Mouse (Mus musculus): ENCODE measurements around the gene Ehbp1.

Gene Ehbp1

DNA sequence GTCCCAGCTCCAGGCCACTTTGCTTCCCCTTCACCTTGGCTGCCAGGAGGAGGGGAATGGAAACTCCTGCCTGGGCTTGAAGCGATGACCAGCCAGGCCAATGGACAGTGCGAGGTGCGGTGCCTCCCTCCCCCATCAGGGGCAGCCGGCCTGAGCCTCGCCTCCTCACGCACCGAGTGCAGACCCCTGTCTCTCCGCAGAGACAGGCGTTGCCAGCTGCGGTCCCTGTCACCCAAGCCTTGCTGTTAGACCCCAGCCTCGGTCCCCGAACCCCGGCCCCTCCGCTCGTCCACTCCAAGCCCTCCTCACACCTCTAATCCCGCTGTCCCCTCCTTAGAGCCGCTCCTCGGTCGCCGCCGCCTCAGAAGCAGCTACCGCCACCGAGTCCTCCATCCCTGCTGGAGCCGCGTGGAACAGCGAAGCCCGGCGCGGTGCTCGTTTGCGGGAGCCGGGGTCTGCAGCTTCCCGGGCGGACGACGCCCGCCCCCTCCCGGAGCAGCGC lies 55.7 kb downstream of the Ehbp1 start:
- DNase-seq (ENCODE audit: low read depth, low spot score): peak; percentile 72

DNA sequence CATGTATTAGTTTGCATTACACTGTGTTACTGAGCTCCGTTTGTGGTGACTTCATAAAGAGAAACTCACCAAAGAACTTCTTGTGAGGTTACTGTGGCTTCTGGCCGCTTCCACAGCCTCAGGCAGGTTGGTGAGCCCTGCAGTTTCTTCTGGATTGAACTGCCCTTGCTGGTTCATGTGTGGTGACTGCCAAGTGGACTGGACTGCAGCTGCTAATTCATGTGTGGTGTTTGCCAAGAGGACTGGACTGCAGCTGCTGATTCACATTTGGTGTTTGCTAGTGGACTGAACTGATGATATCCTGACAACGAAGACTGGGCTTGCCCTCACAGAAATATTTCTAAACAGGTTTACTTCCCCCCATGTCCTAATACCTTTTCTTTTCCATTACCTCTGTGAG lies 65.4 kb downstream of the Ehbp1 start:
- DNase-seq (ENCODE audit: low read depth, low spot score): no peak

DNA sequence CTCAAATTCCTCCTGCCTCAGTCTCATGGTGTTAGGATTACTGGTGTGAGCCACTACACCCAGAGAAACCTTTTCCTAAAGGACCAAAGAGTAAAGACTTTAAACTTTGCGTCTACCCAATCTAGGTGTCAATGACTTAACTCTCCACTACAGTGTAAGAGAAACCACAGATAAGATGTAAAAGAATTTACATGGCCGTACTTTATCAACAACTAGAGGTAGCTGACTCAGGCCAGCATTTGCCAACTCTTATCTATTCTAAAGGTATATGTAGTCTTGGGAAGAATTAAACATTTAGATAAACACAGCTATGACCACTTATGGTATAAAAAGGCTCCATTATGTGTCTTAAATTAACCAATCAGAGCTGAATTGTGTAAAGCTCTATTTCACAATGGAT lies 67.9 kb downstream of the Ehbp1 start:
- DNase-seq (ENCODE audit: low read depth, low spot score): no peak

DNA sequence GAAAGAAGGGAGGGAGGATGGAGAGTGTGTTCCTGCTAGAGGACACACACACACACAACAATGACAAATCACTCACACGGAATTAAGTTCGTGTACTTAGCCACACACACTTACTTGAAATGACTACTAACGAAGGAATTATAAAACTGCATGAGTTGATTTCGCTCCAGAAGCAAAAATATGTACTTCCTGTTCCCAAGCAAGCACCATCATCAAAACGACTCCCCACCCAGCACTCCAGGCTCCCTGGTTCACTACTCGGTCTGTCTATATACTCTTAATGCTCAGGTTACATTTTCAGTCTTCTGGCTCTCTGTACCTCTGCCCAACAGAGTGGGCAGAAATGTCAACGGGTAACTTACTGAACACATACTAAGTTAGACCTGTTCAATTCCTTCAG lies 68.7 kb downstream of the Ehbp1 start:
- DNase-seq (ENCODE audit: low read depth, low spot score): no peak

DNA sequence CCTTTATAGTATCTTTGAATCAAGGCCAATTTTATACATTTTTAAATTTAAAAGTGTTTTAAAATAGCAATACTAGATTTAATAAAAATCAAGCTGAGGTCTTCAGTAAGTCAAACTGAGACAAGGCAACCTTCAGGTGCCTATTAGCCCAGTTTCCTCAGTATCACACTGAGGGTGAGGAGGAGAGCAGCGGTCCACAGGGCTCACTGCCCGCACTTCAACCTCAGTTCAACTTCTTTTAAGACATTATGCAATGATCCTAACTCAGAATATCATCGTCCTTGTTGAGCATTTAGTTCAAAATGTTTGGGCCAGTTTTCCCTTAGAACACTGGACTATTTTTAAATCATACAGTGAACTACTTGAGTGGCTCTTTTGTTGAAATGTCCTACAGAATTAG lies 70.2 kb downstream of the Ehbp1 start:
- peak; percentile 26 for DNase-seq (ENCODE audit: low read depth, low spot score)

DNA sequence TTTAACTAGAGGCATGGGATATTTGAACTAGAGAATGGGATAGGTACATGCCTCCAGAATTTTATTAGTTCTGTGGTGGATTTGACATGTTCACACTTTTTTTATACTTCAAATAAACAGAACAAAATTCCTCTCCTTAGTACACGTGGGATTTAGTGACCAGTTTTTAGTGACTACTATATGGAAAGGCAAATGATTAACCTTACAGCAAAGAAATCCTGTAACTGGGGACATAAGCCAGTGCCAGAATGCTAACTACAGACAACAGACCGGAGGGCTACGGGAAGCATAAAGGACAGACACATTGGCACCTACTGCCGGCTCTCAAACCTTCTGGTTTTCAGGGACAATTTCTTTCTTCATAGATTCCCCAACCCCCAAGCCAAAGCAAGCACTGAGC lies 72.4 kb downstream of the Ehbp1 start:
- no peak for DNase-seq (ENCODE audit: low read depth, low spot score)

DNA sequence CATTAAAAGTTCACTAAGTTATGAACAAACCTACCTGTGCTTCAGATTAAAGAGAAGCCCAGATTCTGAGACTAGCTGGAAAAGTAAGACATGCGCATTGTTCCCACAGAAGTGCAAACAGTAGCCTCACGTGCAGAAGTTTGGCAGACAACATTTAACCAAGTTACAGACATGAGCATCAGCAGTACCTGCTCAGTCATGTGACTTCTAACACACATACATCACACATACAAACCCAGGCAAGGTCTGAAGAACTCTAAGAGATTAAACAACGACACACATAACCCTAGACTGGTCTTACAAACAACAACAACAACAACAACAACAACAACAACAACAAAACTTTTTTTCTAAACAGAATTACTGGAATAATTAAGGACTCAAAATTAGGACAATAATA lies 72.9 kb downstream of the Ehbp1 start:
- no peak for DNase-seq (ENCODE audit: low read depth, low spot score)

GRCm38 (mm10) chr11:22267014-22267413 lies 75.1 kb downstream of the Ehbp1 start:
- no peak for DNase-seq (ENCODE audit: low read depth, low spot score)

DNA sequence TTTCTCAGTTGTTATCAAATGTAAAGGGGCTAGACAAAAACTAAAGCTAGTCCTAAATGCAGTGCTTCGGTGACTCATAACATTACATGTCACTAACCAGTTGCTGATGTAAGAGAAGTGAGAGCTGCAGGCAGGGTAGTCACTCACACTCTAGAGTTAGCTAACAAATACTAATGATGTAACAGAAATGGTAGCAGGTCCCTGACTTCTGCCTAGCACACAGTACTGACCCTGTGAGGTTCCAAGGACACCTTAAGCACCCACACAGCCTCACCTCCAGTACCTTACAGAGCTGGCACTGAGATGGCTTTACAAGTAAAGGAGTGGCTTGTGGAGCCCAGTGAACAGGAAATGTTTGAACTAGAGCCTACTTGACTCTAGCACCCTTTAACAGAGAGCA lies 86.7 kb downstream of the Ehbp1 start:
- no peak for DNase-seq (ENCODE audit: low read depth, low spot score)

DNA sequence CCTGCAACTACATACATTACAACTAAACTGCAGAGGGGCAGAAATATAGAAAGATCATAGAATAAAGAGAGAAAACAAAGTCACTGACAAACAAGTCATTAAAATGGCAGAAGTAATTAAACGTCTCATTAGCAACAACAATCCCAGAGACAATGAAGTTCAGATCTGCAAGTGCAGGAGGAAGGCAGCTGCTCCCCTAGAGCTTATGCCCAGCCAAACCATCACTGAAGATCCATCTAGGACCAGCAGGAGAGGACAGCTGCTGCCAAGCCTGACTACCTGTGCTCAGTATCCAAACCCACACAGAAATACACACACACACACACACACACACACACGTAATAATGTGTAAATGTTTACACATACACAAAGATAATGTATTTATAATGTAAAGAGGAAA lies 92.7 kb downstream of the Ehbp1 start:
- DNase-seq (ENCODE audit: low read depth, low spot score): no peak

DNA sequence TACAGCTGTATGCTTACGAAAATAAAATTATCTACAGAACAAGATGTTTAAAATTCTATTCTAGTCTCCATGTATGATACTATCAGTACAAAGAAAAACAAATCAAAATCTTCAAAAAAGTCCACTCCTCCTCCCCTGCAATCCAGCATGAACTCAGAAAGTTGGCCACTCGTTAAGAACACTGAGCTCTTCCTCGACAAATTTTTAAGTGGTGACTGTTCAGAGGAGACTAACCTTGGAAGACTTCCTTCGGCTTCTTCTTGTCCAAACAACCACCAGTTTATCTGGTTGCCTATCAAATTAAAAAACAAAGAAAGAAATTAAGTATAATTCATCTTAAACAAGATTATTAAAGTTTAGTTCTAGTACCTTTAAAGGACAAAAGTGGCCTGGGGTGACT lies 94.4 kb downstream of the Ehbp1 start:
- no peak for DNase-seq (ENCODE audit: low read depth, low spot score)

GRCm38 (mm10) chr11:22247069-22247468 lies 95.0 kb downstream of the Ehbp1 start:
- no peak for DNase-seq (ENCODE audit: low read depth, low spot score)

DNA sequence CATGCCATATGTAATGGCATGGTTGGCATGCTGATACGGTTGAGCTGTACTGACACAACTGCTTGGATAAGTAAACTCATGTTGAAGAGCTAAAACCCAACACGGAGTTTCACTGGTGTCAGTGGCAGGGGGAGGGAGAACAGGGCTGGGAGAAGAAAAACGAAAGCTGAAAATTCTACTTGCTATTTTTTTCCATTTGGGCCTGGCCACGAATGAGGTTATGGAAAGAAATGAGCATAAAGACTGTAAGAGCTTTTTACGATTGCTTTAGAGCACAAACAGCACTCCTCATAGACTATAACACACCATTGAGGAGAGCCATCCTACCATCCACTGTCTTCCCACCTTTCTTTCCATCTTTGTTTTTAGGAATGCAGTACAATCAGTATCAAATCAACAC lies 106.5 kb downstream of the Ehbp1 start:
- DNase-seq (ENCODE audit: low read depth, low spot score): no peak

DNA sequence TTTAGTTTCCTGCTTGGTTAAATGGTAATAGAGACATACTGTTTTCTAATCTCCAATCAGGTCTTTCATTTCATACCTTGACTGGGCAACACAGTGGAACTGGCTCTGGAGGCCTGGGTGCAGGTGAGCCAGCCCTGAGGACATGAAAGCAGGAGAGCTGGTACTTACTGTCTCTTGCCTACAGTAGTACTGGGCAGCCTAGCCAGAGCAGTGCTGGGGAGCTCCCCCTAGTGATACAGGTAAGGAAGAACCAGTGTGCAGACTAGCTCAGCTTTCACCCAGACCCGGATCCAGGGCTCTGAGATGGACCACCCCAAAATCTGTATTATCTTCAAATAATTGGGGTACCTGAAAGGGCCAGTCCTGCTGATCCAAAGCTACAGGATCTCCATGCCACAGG lies 107.4 kb downstream of the Ehbp1 start:
- DNase-seq (ENCODE audit: low read depth, low spot score): peak; percentile 48

DNA sequence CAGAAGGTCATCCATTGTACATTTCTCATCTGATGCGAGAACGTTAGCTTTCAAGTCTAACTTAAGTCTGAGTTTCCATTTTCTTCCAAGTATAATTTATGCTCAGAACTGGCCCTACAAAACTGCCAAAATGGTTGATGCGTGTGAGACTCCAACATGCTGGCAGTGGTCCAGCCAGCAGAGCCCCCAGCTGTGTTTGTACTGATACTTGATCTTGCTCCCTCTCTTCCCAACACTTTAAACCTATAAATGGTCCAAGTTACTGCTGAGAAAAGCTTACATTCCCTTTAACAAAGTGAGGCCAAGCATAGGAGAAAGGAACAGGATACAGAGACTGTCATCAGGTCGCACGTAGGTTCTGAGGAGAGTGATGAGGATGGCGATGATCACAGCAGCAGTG lies 111.2 kb downstream of the Ehbp1 start:
- DNase-seq (ENCODE audit: low read depth, low spot score): no peak

DNA sequence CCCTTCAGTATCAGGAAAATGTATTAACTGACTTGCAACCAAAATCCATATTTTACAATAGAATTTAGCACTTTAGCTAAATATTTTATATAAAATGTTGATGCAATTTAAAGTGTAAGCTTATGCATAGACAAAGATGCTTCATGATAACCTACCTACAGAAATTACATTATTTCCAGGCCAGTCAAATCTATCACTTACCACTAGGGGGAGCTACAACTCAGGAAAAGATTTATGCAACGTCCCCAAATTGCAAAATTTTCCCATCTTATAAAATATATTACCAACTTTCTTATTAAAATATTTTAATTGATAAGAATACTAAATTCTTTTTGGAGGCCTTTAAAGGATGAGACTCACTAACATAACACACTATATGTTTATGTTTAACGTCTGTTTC lies 116.5 kb downstream of the Ehbp1 start:
- peak; percentile 56 for DNase-seq (ENCODE audit: low read depth, low spot score)

DNA sequence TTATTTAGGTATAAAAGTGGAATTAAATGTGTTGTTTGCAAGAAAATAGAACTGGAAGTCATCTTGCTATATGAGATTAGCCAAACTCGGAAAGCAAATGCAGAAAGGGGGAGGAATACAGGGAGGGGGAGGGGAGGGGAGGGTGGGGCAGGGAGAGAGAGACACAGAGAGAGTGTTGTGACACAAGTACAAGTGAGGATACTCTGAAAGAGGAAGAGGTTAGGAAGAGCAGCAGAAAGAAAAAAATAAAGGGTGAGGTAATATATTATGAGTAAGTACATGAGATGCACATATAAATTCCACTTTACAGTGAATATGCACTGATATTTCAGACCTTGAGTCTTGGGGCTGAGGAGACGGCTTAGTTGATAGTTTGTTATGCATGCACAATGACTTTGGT lies 123.9 kb downstream of the Ehbp1 start:
- DNase-seq (ENCODE audit: low read depth, low spot score): no peak

GRCm38 (mm10) chr11:22216941-22217340 lies 125.2 kb downstream of the Ehbp1 start:
- DNase-seq (ENCODE audit: low read depth, low spot score): no peak

DNA sequence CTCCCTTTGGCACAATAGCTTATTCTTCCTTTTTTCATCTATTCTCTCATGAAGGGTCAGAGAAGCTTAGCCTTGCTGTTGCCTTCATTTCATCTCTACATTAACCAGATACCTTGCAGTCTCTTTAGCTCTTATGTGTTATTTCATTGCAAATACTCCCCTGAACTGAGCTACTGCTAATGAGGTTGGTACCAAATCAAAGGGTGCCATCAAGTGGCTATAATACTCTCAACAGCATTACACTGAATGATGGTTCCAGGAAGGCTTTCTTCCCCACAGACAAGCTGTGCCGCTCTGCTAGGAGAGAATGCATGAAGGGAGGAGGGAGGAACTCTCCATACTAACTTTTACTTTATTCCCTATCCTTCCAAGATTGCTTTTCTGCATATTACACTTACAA lies 135.5 kb downstream of the Ehbp1 start:
- DNase-seq (ENCODE audit: low read depth, low spot score): peak; percentile 75

DNA sequence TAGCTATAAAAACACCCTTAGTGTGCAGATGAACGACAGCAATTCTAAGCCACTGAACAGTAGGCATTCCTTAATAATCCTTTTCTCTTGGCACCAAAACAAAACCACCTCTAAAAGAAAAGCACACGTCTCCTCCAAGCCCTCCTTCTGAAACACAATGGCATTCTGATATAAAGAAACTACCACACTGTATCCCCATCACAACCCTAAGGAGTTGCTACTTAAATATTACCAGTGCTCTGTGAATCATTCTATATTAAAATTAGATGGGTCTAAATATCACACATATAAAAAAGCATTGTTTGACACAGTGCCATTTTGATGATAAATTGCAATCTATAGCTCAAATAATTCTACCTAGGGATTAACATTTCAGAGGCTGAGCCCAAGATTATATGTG lies 135.9 kb downstream of the Ehbp1 start:
- DNase-seq (ENCODE audit: low read depth, low spot score): no peak

- DNase-seq (ENCODE audit: low read depth, low spot score): peak; percentile 40
Measured at GRCm38 (mm10) chr11:22203413-22203812, 138.7 kb downstream of the Ehbp1 start.

GRCm38 (mm10) chr11:22201125-22201524 lies 141.0 kb downstream of the Ehbp1 start:
- no peak for DNase-seq (ENCODE audit: low read depth, low spot score)

GRCm38 (mm10) chr11:22199881-22200280 lies 142.2 kb downstream of the Ehbp1 start:
- no peak for DNase-seq (ENCODE audit: low read depth, low spot score)

DNA sequence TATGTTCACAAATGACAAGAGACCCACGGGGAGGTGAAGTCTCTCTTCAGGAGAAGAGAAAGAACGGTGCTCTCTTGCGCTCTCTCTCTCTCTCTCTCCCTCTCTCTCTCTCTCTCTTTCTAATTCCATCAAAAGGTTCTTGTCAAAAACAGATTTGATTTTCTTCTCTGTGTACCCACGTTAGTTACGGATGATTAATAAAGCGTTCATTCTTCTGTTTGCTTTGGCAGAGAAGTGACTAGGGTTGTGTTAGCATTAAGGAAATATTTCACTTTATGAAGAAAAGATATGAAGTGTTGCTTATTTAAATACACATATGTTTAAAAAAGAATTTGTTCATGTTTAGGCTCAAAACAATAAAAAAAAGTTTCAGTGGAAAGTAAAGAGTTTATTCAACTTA lies 143.7 kb downstream of the Ehbp1 start:
- DNase-seq (ENCODE audit: low read depth, low spot score): no peak

DNA sequence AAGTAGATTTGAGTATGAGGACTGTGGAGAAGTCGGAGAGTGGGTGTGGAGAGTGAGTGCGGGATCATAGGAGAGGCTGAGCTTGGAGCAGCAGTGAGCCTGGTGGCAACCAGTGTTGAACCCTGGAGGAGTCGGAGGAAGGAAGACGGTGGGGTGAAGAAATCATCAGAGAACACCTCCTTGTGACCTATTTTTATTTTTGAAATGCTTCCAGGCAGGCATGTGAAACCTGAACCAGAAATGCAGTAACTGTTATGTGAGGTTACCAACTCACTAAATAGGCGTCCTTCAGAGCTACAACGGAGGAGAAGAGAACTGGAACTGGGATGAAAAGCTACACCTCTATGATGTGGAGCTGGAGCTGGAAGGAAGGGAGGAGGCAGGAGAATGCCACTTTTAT lies 144.2 kb downstream of the Ehbp1 start:
- DNase-seq (ENCODE audit: low read depth, low spot score): no peak

All from brain, adult 2 months (tissue).